Comparison of ENCODE assay signal across 9 mouse cellular contexts in the genomic region with DNA sequence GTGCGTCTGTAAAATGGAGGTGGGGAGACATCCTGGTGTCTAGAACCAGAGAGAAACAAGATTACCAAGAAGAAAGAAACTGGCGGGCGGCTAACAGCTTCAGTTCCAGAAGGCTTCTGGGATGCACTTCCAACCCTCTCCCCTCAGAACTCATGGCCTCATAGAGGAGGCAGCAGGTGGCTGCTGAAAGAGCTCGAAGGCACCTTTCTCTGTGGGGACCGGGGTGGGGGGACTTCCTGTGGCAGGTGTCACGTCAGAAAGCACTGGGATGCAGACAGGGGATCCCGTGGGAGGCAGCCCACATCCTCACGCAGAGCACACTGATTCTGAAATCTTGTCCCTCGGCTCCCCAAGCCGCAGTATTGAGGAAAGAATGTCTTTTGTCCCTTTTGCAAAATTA. TPM values are rescaled to one million over a fixed set of nuclear protein-coding genes. Genes with fewer than 3 reads are reported as not detected.
A peak's percentile ranks its signal among the peaks of the same experiment; 100 is the strongest.
DNase-seq lines count a peak whose midpoint lies in the region; ATAC-seq and TF ChIP-seq lines count a peak whose summit lies in the region.
"Had no signal": no experiment of that assay in that cellular context is flagged by ENCODE, and none has a peak within 500 bp of the region (broad histone marks: within the 10 kb centered on the region; RNA-seq: fewer than 3 reads in every experiment).

No protein-coding gene starts in this region.

- H3K9ac ChIP-seq in lung, embryonic 14.5 days = no peak overlapping the region
- H3K9ac ChIP-seq in intestine, embryonic 16.5 days (ENCODE audit: low read depth, low read length) = no peak overlapping the region
- H3K9ac ChIP-seq in neural tube, embryonic 15.5 days (replicated peaks) = peak overlapping the region; percentile 57; the same call in 1 of the 2 replicates

- no peak for TF ChIP-seq CTCF in lung, embryonic 14.5 days (IDR thresholded peaks at IDR 0.05; ENCODE audit: low read depth)

- no peaks in the 10 kb centered on the region for H3K36me3 ChIP-seq in lung, embryonic 14.5 days (ENCODE audit: insufficient read depth)
- H3K36me3 ChIP-seq in intestine, embryonic 16.5 days (ENCODE audit: control insufficient read depth, insufficient read depth, low read length) = no peaks in the 10 kb centered on the region
- no peaks in the 10 kb centered on the region for H3K36me3 ChIP-seq in neural tube, embryonic 15.5 days

- no peaks in the 10 kb centered on the region; the same call in 1 of the 2 replicates for H3K4me1 ChIP-seq in lung, embryonic 14.5 days (ENCODE audit: insufficient read depth)
- peaks cover 11% of the 10 kb centered on the region for H3K4me1 ChIP-seq in intestine, embryonic 16.5 days (ENCODE audit: control insufficient read depth, insufficient read depth, low read length)
- peaks cover 15% of the 10 kb centered on the region for H3K4me1 ChIP-seq in neural tube, embryonic 15.5 days

- peak overlapping the region; percentile 51 for H3K4me3 ChIP-seq in lung, embryonic 14.5 days (ENCODE audit: low read depth, low read length)
- H3K4me3 ChIP-seq in intestine, embryonic 16.5 days (ENCODE audit: low read length) = peak overlapping the region; percentile 54
- peak overlapping the region; percentile 55 for H3K4me3 ChIP-seq in neural tube, embryonic 15.5 days (replicated peaks)

- WGBS in lung, embryonic 14.5 days = 18% methylated on average over 10 of the region's 10 CpGs
- 28% methylated on average over 10 of the region's 10 CpGs for WGBS in intestine, embryonic 16.5 days
- 16% methylated on average over 10 of the region's 10 CpGs for WGBS in neural tube, embryonic 15.5 days

- peak overlapping the region; percentile 94 for H3K4me2 ChIP-seq in lung, embryonic 14.5 days
- peak overlapping the region; percentile 98 for H3K4me2 ChIP-seq in intestine, embryonic 16.5 days (ENCODE audit: low read depth, low read length)
- H3K4me2 ChIP-seq in neural tube, embryonic 15.5 days = peak overlapping the region; percentile 94

- H3K27ac ChIP-seq in lung, embryonic 14.5 days (ENCODE audit: low read depth) = no peak overlapping the region
- H3K27ac ChIP-seq in intestine, embryonic 16.5 days (ENCODE audit: low read length) = no peak overlapping the region
- H3K27ac ChIP-seq in neural tube, embryonic 15.5 days (replicated peaks) = no peak overlapping the region

- no peaks in the 10 kb centered on the region for H3K9me3 ChIP-seq in lung, embryonic 14.5 days (ENCODE audit: low read depth, low read length)
- H3K9me3 ChIP-seq in intestine, embryonic 16.5 days (ENCODE audit: control insufficient read depth, low read length) = no peaks in the 10 kb centered on the region
- no peaks in the 10 kb centered on the region for H3K9me3 ChIP-seq in neural tube, embryonic 15.5 days (replicated peaks)

- H3K27me3 ChIP-seq in lung, embryonic 14.5 days (ENCODE audit: insufficient read depth, low read length) = peaks cover 39% of the 10 kb centered on the region
- peaks cover 20% of the 10 kb centered on the region; the same call in 1 of the 2 replicates for H3K27me3 ChIP-seq in intestine, embryonic 16.5 days (replicated peaks; ENCODE audit: control insufficient read depth, insufficient read depth, low read length)
- peaks cover 44% of the 10 kb centered on the region for H3K27me3 ChIP-seq in neural tube, embryonic 15.5 days (replicated peaks)

- no peak for ATAC-seq in lung, embryonic 14.5 days (ENCODE audit: insufficient read depth)
- no peak for ATAC-seq in intestine, embryonic 16.5 days
- no peak for ATAC-seq in neural tube, embryonic 15.5 days (ENCODE audit: low FRiP score)

- DNase-seq in embryo, embryonic 10.5 days (ENCODE audit: low spot score) = peak; percentile 15
- no peak for DNase-seq in embryo, embryonic 9.5 days (ENCODE audit: extremely low spot score)
- DNase-seq in lung, embryonic 14.5 days = no peak
- no peak for DNase-seq in lung, postnatal 14 days
- no peak for DNase-seq in ovary, postnatal 14 days (ENCODE audit: low spot score)
- DNase-seq in frontal cortex, postnatal 25 days (ENCODE audit: low spot score in 2 of 2) = no peak
- DNase-seq: gastrocnemius, postnatal 25 days had no signal

RNA-seq across cellular contexts. Expression of gene Pax5, which starts 46.8 kb away (rescaled TPM):
- polyA plus RNA-seq in lung, embryonic 14.5 days (2014; fragmentation: Nextera tagmentation; extraction: Ambion mirVana) = not detected in 2 replicates
- 0.02 TPM in 1 of 2 replicates, not detected in the other for polyA plus RNA-seq in intestine, embryonic 16.5 days (2015; fragmentation: Nextera tagmentation; extraction: Ambion mirVana)
- polyA plus RNA-seq in neural tube, embryonic 15.5 days (2015; fragmentation: Nextera tagmentation; extraction: Ambion mirVana) = 0.86 and 1.2 TPM in 2 replicates
